Mouse (Mus musculus): Measurements from ENCODE around the gene Rptor.

Rptor gene

GRCm38 (mm10) chr11:119602763-119603526, at the start of gene Rptor:
Gene Rptor, plus strand, starts transcription at chr11:119602905.
- in situ Hi-C loops (cut with MboI; ENCODE audit: low sequenced_read_pairs): no loop called here

- in situ Hi-C loops (cut with MboI; ENCODE audit: low sequenced_read_pairs): no loop called here
Measured at GRCm38 (mm10) chr11:119554706-119555105, 48.0 kb upstream of the Rptor start.

DNA sequence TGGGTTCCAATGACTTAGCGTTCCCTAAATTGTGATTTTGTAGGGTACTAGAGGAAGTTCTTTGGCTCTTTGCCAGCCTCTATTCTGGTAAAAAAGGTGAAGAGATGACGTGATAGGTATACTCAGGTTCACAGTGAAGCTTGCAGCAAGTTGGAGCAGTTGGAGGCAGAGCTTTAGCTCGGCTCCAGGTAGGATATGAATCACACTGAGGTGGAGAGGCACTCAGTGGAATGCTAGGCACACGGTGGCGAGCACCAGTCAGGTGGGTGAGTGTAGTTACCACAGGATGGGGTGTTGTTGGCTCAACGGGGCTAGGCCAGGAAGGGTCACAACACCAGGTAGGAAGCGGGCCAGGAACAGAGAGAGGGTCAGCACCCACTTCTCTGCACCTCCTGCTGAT, 47.5 kb upstream of the Rptor start:
- in situ Hi-C loops (cut with MboI; ENCODE audit: low sequenced_read_pairs): no loop called here

DNA sequence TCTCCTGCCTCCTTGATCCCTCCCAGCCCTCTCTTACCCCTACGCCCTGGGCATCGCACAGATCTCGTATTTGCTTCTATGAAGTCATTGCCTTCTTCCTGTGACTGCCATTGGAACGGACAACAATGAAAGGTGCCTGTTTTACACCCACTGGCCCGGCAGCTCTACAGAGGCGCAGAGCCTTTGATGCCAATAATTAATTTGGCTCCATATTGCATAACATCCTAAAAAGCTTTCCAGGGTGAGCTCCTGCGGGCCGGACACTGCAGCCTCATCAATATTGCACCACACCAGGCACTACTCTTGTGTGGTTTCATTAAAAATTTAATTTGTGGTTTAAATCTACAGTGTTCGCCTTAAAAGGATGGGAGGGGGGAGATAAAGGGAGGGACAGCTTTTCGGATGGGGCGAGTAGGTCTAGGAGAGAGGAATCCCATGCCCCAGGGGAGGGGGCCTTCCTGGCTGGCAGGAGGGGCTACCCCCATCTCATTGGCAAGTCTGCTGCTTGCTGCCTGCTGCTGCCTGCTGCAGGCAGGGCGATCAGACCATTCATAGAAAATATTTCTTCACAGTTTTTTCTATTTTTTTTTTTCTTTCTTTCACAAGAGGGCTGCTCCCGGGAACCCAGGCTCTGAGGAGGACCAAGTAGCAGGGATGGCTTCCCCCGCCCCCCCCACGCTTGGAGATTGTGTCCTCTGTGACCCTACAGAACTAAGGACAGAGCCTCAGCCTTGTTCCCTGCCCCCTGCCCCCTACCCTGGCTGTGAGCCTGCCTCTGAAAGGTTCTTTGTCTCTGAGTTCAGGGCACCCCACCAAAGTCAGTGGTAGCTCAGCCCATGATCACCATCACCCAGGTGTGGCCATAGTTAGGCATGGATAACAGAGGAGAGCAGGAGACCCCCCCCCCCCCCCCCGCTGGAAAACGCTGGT, 44.5 kb upstream of the Rptor start:
- in situ Hi-C loops (cut with MboI; ENCODE audit: low sequenced_read_pairs): no loop called here

GRCm38 (mm10) chr11:119558870-119559610, 43.7 kb upstream of the Rptor start:
- in situ Hi-C loops (cut with MboI; ENCODE audit: low sequenced_read_pairs): no loop called here

DNA sequence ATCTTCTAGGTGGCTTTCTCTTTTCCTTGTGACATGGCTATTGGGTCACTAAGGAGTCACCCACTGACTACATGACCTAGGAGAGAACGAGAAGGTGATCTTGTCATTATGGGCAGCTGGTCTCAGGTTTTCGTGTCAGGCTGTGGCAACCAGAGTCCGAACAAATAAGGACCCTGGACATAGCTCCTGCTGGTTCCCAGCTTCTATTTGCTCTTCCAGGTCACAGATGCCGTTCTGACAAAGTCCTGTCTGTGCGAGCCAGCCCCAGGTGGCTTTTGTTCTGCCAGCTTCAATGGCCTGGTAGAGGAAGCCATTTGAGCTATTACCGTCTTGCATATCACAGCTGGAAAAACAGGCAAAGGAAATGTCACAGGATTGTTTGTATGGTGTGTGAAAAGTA, 40.4 kb upstream of the Rptor start:
- in situ Hi-C loops (cut with MboI; ENCODE audit: low sequenced_read_pairs): no loop called here

GRCm38 (mm10) chr11:119563166-119563565, 39.5 kb upstream of the Rptor start:
- in situ Hi-C loops (cut with MboI; ENCODE audit: low sequenced_read_pairs): no loop called here

DNA sequence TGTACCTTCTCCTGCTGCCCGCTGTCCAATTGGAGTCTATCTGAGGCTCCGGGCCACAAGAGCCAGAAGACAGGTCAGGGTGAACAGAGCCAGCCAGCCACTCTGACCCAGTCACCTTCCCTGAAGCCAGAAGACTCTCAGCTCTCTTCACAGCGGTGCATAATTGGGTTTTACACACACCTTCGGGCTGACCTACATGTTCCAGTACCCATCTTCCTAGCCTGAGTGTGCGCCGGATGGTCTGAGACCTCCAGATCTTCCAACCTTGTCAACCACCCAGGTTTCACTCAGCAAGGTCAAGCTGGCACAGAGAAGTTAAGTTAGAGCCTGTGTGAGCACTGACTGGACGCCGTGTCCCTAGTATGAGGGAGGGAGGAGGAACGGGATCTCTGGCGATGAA, 38.3 kb upstream of the Rptor start:
- in situ Hi-C loops (cut with MboI; ENCODE audit: low sequenced_read_pairs): no loop called here

DNA sequence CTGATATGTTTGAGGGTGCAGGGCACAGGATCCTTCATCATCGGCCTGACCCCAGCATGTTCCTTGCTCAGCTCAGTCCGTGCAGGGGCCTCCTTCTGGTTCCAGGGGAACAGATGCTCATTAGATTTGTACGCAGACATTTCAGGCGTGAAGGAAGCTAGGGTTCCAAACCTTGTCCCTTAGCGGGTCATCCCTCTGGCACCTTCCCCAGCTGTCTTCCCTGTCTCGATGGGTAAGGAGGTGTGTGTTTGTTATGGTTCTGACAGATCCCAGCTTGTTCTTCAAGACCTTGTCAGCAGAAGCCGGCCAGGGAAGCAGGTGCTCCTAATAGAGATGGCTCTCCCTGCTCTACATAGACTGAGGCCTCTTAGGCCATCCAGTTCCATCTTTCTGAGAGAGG, 37.7 kb upstream of the Rptor start:
- in situ Hi-C loops (cut with MboI; ENCODE audit: low sequenced_read_pairs): no loop called here

DNA sequence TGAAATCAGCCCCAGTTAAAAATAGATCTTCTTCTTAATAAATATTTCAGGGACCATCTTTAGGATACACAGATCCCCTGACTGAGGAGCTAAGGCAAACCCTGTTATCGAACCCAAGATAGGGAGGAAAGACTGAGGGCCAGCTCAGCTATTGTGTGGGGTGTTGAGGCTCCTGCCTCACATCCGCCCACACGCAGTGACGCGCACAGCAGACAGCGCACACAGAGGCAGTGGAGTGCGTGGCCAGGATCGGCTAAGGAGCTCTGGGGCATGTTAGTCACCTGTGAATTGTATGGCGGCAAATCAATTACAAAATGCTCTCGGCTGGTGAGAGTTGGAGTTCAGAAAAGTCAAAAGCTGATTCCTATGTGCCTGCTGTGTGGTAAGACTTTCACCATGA, 37.0 kb upstream of the Rptor start:
- in situ Hi-C loops (cut with MboI; ENCODE audit: low sequenced_read_pairs): no loop called here

DNA sequence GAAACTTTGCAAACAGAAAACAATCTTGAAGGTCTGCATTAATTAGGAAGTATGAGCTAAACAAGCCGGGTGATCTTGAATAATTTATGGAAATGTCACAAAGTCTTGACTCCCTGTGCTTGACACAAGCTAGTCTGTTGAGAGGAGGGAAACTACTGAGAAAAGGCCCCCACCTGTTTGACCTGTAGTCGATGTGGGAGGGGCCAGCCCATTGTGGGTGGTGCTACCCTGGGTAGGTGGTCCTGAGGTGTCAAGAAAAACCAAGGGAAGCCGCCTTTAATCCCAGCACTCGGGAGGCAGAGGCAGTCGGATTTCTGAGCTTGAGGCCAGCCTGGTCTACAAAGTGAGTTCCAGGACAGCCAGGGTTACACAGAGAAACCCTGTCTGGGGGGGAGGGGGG, 36.5 kb upstream of the Rptor start:
- in situ Hi-C loops (cut with MboI; ENCODE audit: low sequenced_read_pairs): no loop called here

- in situ Hi-C loops (cut with MboI; ENCODE audit: low sequenced_read_pairs): no loop called here
Measured at GRCm38 (mm10) chr11:119572316-119573010, 30.2 kb upstream of the Rptor start.

DNA sequence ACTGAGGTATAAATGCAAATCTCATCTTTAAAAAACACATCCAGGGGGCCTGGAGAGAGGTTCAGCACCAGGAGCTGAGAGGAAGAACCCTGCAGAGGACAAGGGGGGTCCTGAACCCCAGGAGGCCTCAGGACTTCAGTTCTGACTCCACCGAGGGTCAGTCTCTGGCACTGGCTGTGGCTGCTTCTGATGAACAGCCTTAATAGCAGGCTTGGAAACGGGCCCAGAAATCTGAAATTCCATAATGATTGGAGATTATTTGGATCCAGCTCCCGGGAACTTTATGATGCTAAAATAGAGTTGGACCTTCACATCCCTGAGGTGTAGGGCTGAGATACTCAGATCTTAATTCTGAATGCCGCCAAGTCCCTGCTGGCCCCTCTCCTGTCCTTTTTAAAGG, 25.9 kb upstream of the Rptor start:
- in situ Hi-C loops (cut with MboI; ENCODE audit: low sequenced_read_pairs): no loop called here

DNA sequence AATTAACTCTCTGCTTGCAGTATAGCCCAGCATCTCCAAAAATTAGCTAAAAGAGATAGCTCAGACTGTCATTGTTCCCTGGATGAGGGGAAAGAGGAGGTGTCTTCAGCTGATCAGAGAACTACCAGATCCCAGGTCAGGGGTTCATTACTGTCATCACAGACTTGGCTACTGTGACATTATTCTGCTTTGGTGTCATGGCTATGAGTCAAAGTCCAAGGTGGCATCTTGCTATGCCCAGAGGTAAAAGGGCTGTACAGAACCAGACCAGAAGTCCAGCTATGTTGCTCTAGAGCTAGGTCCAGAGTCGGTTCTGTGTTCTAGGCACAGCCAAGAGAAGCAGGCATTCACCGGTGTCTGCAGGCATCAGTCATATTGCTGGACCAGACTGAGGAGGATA, 25.0 kb upstream of the Rptor start:
- in situ Hi-C loops (cut with MboI; ENCODE audit: low sequenced_read_pairs): no loop called here

- in situ Hi-C loops (cut with MboI; ENCODE audit: low sequenced_read_pairs): no loop called here
Measured at GRCm38 (mm10) chr11:119586511-119586910, 16.2 kb upstream of the Rptor start.

- in situ Hi-C loops (cut with MboI; ENCODE audit: low sequenced_read_pairs): no loop called here
Measured at GRCm38 (mm10) chr11:119587112-119587511, 15.6 kb upstream of the Rptor start.

DNA sequence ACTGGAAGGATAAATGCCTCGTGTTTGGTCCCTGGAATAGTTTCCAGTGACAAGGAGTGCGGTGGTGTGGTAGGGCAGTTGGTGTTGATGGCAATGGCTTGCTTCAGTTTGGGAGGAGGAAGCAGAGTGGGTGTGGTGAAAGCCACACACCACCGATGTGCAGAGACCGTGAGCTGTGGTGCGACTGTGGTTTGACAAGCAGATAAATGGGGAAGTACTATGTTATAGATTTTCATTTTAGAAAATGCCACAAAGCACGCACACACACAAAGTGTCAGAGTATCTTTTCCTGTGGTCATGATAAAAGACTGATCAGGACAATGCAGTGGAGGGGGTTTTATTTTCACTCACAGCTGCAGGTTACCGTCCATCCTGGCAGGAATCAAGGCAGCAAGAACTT, 13.5 kb upstream of the Rptor start:
- in situ Hi-C loops (cut with MboI; ENCODE audit: low sequenced_read_pairs): no loop called here

DNA sequence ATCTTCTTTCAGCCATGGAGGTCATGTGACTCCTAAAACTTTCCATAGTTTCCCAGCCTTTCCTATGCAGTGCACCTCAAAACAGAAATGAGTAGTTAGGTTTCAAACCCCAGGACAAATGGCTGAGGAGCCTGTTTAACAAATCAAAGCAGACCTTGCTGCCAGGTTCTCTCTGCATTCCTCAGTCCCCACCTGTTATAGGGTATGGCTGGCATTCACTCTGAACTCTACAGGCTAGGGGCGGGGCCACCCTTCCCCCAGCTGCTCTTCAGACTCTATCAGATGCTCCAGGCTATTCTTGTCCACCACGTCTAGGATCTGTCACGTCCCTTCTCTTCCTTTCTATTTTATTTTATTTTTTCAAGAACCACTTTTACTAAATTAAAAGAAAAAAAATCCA, 8.7 kb upstream of the Rptor start:
- in situ Hi-C loops (cut with MboI; ENCODE audit: low sequenced_read_pairs): no loop called here

- in situ Hi-C loops (cut with MboI; ENCODE audit: low sequenced_read_pairs): no loop called here
Measured at GRCm38 (mm10) chr11:119598856-119599255, 3.8 kb upstream of the Rptor start.

GRCm38 (mm10) chr11:119600286-119600685, 2.4 kb upstream of the Rptor start:
- in situ Hi-C loops (cut with MboI; ENCODE audit: low sequenced_read_pairs): no loop called here

GRCm38 (mm10) chr11:119602177-119602700, 466 bp upstream of the Rptor start:
- in situ Hi-C loops (cut with MboI; ENCODE audit: low sequenced_read_pairs): no loop called here

All from CH12F3 (cell line).